Mouse (Mus musculus): ENCODE results near the gene Nrxn1. TPM values are rescaled to one million over a fixed set of nuclear protein-coding genes. Genes with fewer than 3 reads are reported as not detected.

Nrxn1 gene
- total and polyA plus RNA-seq, 3 experiments = not detected

DNA sequence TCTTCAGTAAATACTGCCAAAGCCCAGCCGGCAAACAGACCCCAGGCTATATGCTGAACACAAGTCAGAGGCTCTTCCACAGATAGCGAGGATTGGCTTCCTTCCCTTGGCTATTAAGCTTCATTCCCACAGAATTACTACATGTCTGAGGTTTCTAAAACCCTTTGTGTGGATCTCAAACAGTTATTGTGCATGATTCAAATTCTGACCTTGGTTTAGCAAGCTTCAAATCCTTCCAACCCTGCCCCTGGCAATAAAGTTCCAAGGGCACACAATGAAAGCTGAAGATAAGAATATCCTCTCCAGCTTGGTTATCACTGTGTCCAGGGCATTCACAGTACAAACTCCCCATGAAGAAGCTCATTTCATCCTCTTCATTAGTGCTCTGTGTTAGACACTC is 416.2 kb downstream of the Nrxn1 start:
- no peaks in the 10 kb centered on the region for H3K27me3 ChIP-seq (replicated peaks)
- no peak overlapping the region for H3K4me3 ChIP-seq (replicated peaks in 1 of 3; ENCODE audit: low read depth in 2 of 3, low read length in 2 of 3, poor library complexity in 1 of 3)
- H3K9me3 ChIP-seq (replicated peaks; ENCODE audit: low read length) = peaks cover 30% of the 10 kb centered on the region
- no peaks in the 10 kb centered on the region for H3K79me2 ChIP-seq (replicated peaks; ENCODE audit: control insufficient read depth, extremely low read depth, insufficient read depth, poor library complexity, severe bottlenecking)
- H3K4me2 ChIP-seq (ENCODE audit: insufficient read depth, low read depth, poor library complexity, severe bottlenecking) = no peak overlapping the region
- in situ Hi-C loops (cut with MboI; ENCODE audit: low pct_ligation_motif_present, low pct_unique_long_range_greater_than_20kb, low sequenced_read_pairs) = no loop called here
- H3K9ac ChIP-seq (ENCODE audit: insufficient read depth, low read depth) = no peak overlapping the region
- no peak for DNase-seq (ENCODE audit: extremely low read depth)
- dilution Hi-C loops (cut with MboI; ENCODE audit: extremely low pct_ligation_motif_present, extremely low pct_unique_long_range_greater_than_20kb, low sequenced_read_pairs) = no loop called here
- H3K27ac ChIP-seq (ENCODE audit: insufficient read depth, low read depth) = no peak overlapping the region
- no peaks in the 10 kb centered on the region for H3K36me3 ChIP-seq (replicated peaks in 1 of 2; ENCODE audit: control insufficient read depth in 1 of 2, insufficient read depth in 1 of 2, low read length in 1 of 2)
- TF ChIP-seq POLR2A (IDR thresholded peaks at IDR 0.05; ENCODE audit: low read depth, low read length) (no peak), BHLHE40 (IDR thresholded peaks at IDR 0.05; ENCODE audit: low read depth, low read length) (no peak), EP300 (IDR thresholded peaks at IDR 0.05; ENCODE audit: low read length) (no peak), NELFE (IDR thresholded peaks at IDR 0.05; ENCODE audit: low read depth, low read length) (no peak), RAD21 (IDR thresholded peaks at IDR 0.05; ENCODE audit: low read depth, low read length) (no peak), MXI1 (IDR thresholded peaks at IDR 0.05; ENCODE audit: low read depth, low read length) (no peak), GABPA (IDR thresholded peaks at IDR 0.05; ENCODE audit: insufficient replicate concordance, low read depth, low read length) (no peak), MAZ (IDR thresholded peaks at IDR 0.05; ENCODE audit: low read depth, low read length) (no peak), CHD2 (IDR thresholded peaks at IDR 0.05; ENCODE audit: low read length) (no peak), MYC (IDR thresholded peaks at IDR 0.05; ENCODE audit: low read depth, low read length) (no peak), UBTF (IDR thresholded peaks at IDR 0.05; ENCODE audit: low read depth, low read length) (no peak), MAFK (IDR thresholded peaks at IDR 0.05; ENCODE audit: insufficient replicate concordance, low read length) (no peak), E2F4 (IDR thresholded peaks at IDR 0.05; ENCODE audit: insufficient replicate concordance, low read depth, low read length) (no peak), ZC3H11A (IDR thresholded peaks at IDR 0.05; ENCODE audit: low read depth, low read length) (no peak), HCFC1 (IDR thresholded peaks at IDR 0.05; ENCODE audit: low read depth, low read length) (no peak)
- no peaks in the 10 kb centered on the region for H3K4me1 ChIP-seq (ENCODE audit: control insufficient read depth in 1 of 2, insufficient read depth in 2 of 2)

DNA sequence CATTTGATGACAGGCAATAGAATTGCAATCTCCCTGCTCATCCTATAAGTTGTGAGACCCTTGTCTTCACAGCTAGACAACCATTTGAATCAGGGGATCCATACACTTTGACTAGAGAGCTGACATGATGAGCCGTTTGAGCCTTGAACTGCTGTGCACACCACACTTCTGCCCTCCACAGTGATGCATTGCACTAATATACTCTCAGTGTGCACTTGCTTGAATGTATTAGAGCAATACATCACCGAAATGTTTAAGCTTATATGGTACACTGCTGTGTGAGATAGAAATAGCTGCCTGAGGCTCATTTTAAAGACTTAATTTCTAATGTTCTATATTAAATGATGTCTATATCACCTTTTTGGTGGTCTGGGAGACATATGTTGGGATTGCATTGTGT is 430.6 kb downstream of the Nrxn1 start:
- Histone ChIP-seq H3K9ac (ENCODE audit: insufficient read depth, low read depth) (no peak overlapping the region), H3K4me3 (replicated peaks in 1 of 3; ENCODE audit: low read depth in 2 of 3, low read length in 2 of 3, poor library complexity in 1 of 3) (no peak overlapping the region), H3K79me2 (replicated peaks; ENCODE audit: control insufficient read depth, extremely low read depth, insufficient read depth, poor library complexity, severe bottlenecking) (no peaks in the 10 kb centered on the region), H3K27me3 (replicated peaks) (no peaks in the 10 kb centered on the region), H3K4me1 (ENCODE audit: control insufficient read depth in 1 of 2, insufficient read depth in 2 of 2) (no peaks in the 10 kb centered on the region), H3K4me2 (ENCODE audit: insufficient read depth, low read depth, poor library complexity, severe bottlenecking) (no peak overlapping the region), H3K9me3 (replicated peaks; ENCODE audit: low read length) (peaks cover 29% of the 10 kb centered on the region), H3K36me3 (replicated peaks in 1 of 2; ENCODE audit: control insufficient read depth in 1 of 2, insufficient read depth in 1 of 2, low read length in 1 of 2) (no peaks in the 10 kb centered on the region), H3K27ac (ENCODE audit: insufficient read depth, low read depth) (no peak overlapping the region)
- TF ChIP-seq MXI1 (IDR thresholded peaks at IDR 0.05; ENCODE audit: low read depth, low read length) = no peak
- TF ChIP-seq MAX (IDR thresholded peaks at IDR 0.05; ENCODE audit: low read length) = no peak
- TF ChIP-seq SMC3 (IDR thresholded peaks at IDR 0.05; ENCODE audit: low read depth, low read length) = no peak
- no peak for TF ChIP-seq POLR2AphosphoS2 (IDR thresholded peaks at IDR 0.05; ENCODE audit: low read depth, low read length)
- TF ChIP-seq SIN3A (IDR thresholded peaks at IDR 0.05; ENCODE audit: low read length) = no peak
- TF ChIP-seq HCFC1 (IDR thresholded peaks at IDR 0.05; ENCODE audit: low read depth, low read length) = no peak
- TF ChIP-seq ZC3H11A (IDR thresholded peaks at IDR 0.05; ENCODE audit: low read depth, low read length) = no peak
- TF ChIP-seq ELF1 (IDR thresholded peaks at IDR 0.05; ENCODE audit: low read depth, low read length) = no peak
- no peak for TF ChIP-seq CTCF (conservative IDR thresholded peaks at IDR 0.05 in 1 of 2, IDR thresholded peaks at IDR 0.05 in 1 of 2; ENCODE audit: low read depth in 2 of 2, low read length in 2 of 2)
- no peak for TF ChIP-seq KAT2A (IDR thresholded peaks at IDR 0.05; ENCODE audit: insufficient replicate concordance, low read length)
- in situ Hi-C loops (cut with MboI; ENCODE audit: low pct_ligation_motif_present, low pct_unique_long_range_greater_than_20kb, low sequenced_read_pairs) = no loop called here
- DNase-seq (ENCODE audit: extremely low read depth) = no peak
- dilution Hi-C loops (cut with MboI; ENCODE audit: extremely low pct_ligation_motif_present, extremely low pct_unique_long_range_greater_than_20kb, low sequenced_read_pairs) = no loop called here
